Mouse (Mus musculus) midbrain, embryonic 16.5 days (tissue): ENCODE data around the gene Adal. TPM values are rescaled to one million over a fixed set of nuclear protein-coding genes. Genes with fewer than 3 reads are reported as not detected.
"Not testable (repeated sequence)": the region's sequence is repeated elsewhere in the genome, so short reads cannot be mapped to it uniquely, and the experiment has no call there.

Experiments used
- ATAC-seq: fragments of 200-750 bp; cut with Nextera tagmentation; 2 replicates; pipeline ENCODE4 v1.8.0; 2017; ENCODE audit warnings: moderate TSS enrichment
- H3K27ac ChIP-seq: fragments of 300-500 bp; sonication (generic); 2 replicates; pipeline ENCODE4 v1.5.1; 2014; ENCODE audit warnings: mild to moderate bottlenecking, low read length, mixed read lengths
- H3K27me3 ChIP-seq: fragments of 300-500 bp; sonication (generic); 2 replicates; pipeline ENCODE4 v1.6.1; 2014; ENCODE audit warnings: low read depth, low read length, mixed read lengths; ENCODE audit not compliant: control insufficient read depth, insufficient read depth
- H3K36me3 ChIP-seq: fragments of 300-500 bp; sonication (generic); 2 replicates; pipeline ENCODE4 v1.6.1; 2014; ENCODE audit warnings: mild to moderate bottlenecking, low read length, moderate library complexity, mixed read lengths; ENCODE audit not compliant: control insufficient read depth, insufficient read depth
- H3K4me1 ChIP-seq: fragments of 300-500 bp; sonication (generic); 2 replicates; pipeline ENCODE4 v1.6.1; 2014; ENCODE audit warnings: mild to moderate bottlenecking, low read length, mixed read lengths; ENCODE audit not compliant: control insufficient read depth, insufficient read depth
- H3K4me2 ChIP-seq: fragments of 300-500 bp; sonication (generic); 2 replicates; pipeline ENCODE4 v1.6.1; 2014; ENCODE audit warnings: mild to moderate bottlenecking, low read length, mixed read lengths
- H3K4me3 ChIP-seq: fragments of 300-500 bp; sonication (generic); 2 replicates; pipeline ENCODE4 v1.5.1; 2014; ENCODE audit warnings: low read depth, mild to moderate bottlenecking, low read length, moderate library complexity, mixed read lengths
- H3K9ac ChIP-seq: fragments of 300-500 bp; sonication (generic); 2 replicates; pipeline ENCODE4 v1.6.1; 2014; ENCODE audit warnings: low read depth, low read length, mixed read lengths
- H3K9me3 ChIP-seq: fragments of 300-500 bp; sonication (generic); replicated peaks from 2 replicates; pipeline ENCODE4 v1.6.1; 2014; ENCODE audit warnings: mild to moderate bottlenecking, low read length, mixed read lengths; ENCODE audit not compliant: control insufficient read depth, poor library complexity, severe bottlenecking
- WGBS: fragments of 180-500 bp; shearing (Covaris S2); extraction: QIAGEN DNeasy Blood & Tissue Kit; methylation state at CpG from one replicate; pipeline ENCODE4 v1.1.7; 2014; 5-methylcytosine and 5-hydroxymethylcytosine counted together
- polyA plus RNA-seq: library from polyadenylated mRNA; unstranded; fragments of >200 nt; fragmentation: Nextera tagmentation; extraction: Ambion mirVana; gene quantifications from 2 replicates; pipeline ENCODE4 v1.2.1, GENCODE M21; 2015

The Adal gene
- 24.3 and 30.3 TPM in 2 replicates for polyA plus RNA-seq

- Histone ChIP-seq H3K4me1 (peaks cover 28% of the 10 kb centered on the region), H3K9me3 (no peaks in the 10 kb centered on the region), H3K27ac (peak within 1 kb of the TSS; percentile 98), H3K9ac (peak within 1 kb of the TSS; percentile 97), H3K36me3 (peaks cover 2% of the 10 kb centered on the region; the same call in 1 of the 2 replicates), H3K27me3 (no peaks in the 10 kb centered on the region), H3K4me3 (peak within 1 kb of the TSS; percentile 83), H3K4me2 (peak within 1 kb of the TSS; percentile 92)
- ATAC-seq = peak; percentile 97
- under 1% methylated on average over 84 of the region's 87 CpGs for WGBS
Measured at GRCm38 (mm10) chr2:121140018-121140882, at the start of gene Adal, which contains the start of gene Lcmt2. Adal (plus strand) TSS chr2:121140428. Lcmt2 (minus strand) TSS chr2:121140653.

DNA sequence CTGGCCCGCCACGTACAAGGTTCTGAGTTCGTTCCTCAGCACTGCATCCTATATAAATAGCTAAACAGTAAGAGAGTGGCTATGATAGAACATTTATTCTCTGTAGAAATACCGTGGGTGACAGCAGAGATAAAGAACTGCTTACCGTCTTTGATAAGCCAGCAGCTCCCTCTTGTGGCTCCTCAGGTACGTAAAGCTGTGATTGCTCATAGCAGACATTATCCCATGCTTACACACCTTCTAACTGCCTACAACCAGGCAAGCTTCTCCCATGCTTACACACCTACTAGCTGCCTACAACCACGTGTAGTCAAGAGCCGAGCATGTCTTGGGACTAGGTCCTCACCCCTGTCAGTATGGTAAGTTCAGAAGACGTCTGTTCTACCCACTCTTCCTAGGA is 38.2 kb upstream of the Adal start:
- Histone ChIP-seq H3K27ac (no peak overlapping the region), H3K4me3 (no peak overlapping the region), H3K4me1 (no peaks in the 10 kb centered on the region), H3K9me3 (no peaks in the 10 kb centered on the region), H3K27me3 (no peaks in the 10 kb centered on the region), H3K36me3 (no peaks in the 10 kb centered on the region), H3K4me2 (no peak overlapping the region), H3K9ac (no peak overlapping the region)
- WGBS = 31% methylated on average over 9 of the region's 9 CpGs
- ATAC-seq = peak; percentile 48; the same call in 1 of the 2 replicates

GRCm38 (mm10) chr2:121105940-121106339 is 34.3 kb upstream of the Adal start:
- no peaks in the 10 kb centered on the region for H3K27me3 ChIP-seq
- ATAC-seq = no peak
- H3K9ac ChIP-seq = no peak overlapping the region
- no peaks in the 10 kb centered on the region for H3K4me1 ChIP-seq
- no peak overlapping the region for H3K4me2 ChIP-seq
- H3K27ac ChIP-seq = no peak overlapping the region
- no peaks in the 10 kb centered on the region for H3K9me3 ChIP-seq
- no peak overlapping the region for H3K4me3 ChIP-seq
- no peaks in the 10 kb centered on the region for H3K36me3 ChIP-seq

DNA sequence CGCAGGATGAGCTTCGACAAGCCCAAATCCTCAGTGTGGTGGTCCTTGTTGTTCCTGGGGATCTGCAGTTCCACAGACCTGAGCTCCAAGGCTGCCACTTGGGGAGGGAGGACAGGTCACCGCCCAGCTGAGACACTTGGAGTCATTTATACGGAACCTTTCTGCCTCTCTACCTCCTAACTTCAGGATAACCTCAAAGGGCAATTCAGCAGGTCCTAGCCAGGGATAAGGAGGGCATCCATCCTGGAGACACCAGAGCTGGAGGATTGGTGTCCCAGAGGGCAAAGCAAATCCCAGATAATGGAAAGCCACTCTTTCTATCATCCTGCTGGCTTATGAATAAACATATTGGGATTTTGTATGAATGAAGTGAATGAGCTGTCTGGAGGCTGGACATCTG is 30.5 kb upstream of the Adal start, which contains the start of gene Tgm7:
Gene Tgm7 (minus strand): TSS at position 101 of the 400 bp plus-strand sequence.
- Histone ChIP-seq H3K27me3 (no peaks in the 10 kb centered on the region), H3K9ac (no peak within 1 kb of the TSS), H3K4me1 (no peaks in the 10 kb centered on the region), H3K4me2 (no peak within 1 kb of the TSS), H3K4me3 (no peak within 1 kb of the TSS), H3K9me3 (no peaks in the 10 kb centered on the region), H3K27ac (no peak within 1 kb of the TSS), H3K36me3 (no peaks in the 10 kb centered on the region)
- no peak for ATAC-seq
- WGBS = 89% methylated on average over 4 of the region's 4 CpGs

- no peaks in the 10 kb centered on the region for H3K9me3 ChIP-seq
- no peaks in the 10 kb centered on the region for H3K36me3 ChIP-seq
- H3K4me2 ChIP-seq = no peak overlapping the region
- no peak overlapping the region for H3K9ac ChIP-seq
- ATAC-seq = no peak
- H3K4me1 ChIP-seq = no peaks in the 10 kb centered on the region
- no peak overlapping the region for H3K4me3 ChIP-seq
- no peaks in the 10 kb centered on the region for H3K27me3 ChIP-seq
- 95% methylated on average over 2 of the region's 2 CpGs for WGBS
- no peak overlapping the region for H3K27ac ChIP-seq
Measured at GRCm38 (mm10) chr2:121115418-121115817, 24.8 kb upstream of the Adal start.

GRCm38 (mm10) chr2:121119260-121119659 is 21.0 kb upstream of the Adal start:
- no peak overlapping the region for H3K4me3 ChIP-seq
- 90% methylated on average over 3 of the region's 3 CpGs for WGBS

GRCm38 (mm10) chr2:121126302-121126701 is 13.9 kb upstream of the Adal start:
- not testable (repeated sequence) for H3K27ac ChIP-seq, H3K9me3 ChIP-seq, ATAC-seq, H3K27me3 ChIP-seq, H3K4me3 ChIP-seq, H3K4me2 ChIP-seq, H3K4me1 ChIP-seq, H3K36me3 ChIP-seq, H3K9ac ChIP-seq
- 97% methylated on average over 5 of the region's 5 CpGs for WGBS

More at GRCm38 (mm10) chr2:121119260-121119659, 21.0 kb upstream of the Adal start:
- Histone ChIP-seq H3K4me1 (no peaks in the 10 kb centered on the region), H3K9me3 (no peaks in the 10 kb centered on the region), H3K9ac (no peak overlapping the region), H3K27me3 (no peaks in the 10 kb centered on the region), H3K27ac (no peak overlapping the region), H3K4me2 (no peak overlapping the region), H3K36me3 (no peaks in the 10 kb centered on the region)
- no peak for ATAC-seq

DNA sequence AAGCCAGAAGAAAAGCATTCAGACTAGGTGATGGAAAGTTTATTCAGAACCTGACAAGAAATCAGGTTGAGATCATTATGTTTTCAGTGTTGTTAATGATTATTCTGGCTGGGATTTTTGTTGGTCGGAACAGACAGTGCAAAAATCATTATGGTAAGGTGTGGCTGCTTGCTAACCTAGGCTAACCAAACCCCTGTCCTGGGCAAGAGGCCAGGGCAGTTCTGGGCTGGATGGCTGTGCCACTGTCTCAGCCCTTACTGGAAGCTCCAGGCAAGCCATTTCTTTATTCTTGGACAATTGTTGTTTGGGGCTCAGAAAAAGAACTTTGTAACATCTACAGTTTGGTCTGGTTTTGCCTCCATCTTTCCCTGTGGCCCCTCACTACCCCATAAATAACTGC is 12.7 kb upstream of the Adal start:
- no peaks in the 10 kb centered on the region for H3K4me1 ChIP-seq
- no peak overlapping the region for H3K4me3 ChIP-seq
- no peak for ATAC-seq
- WGBS = 96% methylated on average over 1 of the region's 1 CpGs
- no peaks in the 10 kb centered on the region for H3K9me3 ChIP-seq
- H3K9ac ChIP-seq = no peak overlapping the region
- H3K27me3 ChIP-seq = no peaks in the 10 kb centered on the region
- no peak overlapping the region for H3K4me2 ChIP-seq
- H3K36me3 ChIP-seq = no peaks in the 10 kb centered on the region
- no peak overlapping the region for H3K27ac ChIP-seq

- no peak overlapping the region for H3K27ac ChIP-seq
- H3K4me2 ChIP-seq = no peak overlapping the region
- no peak overlapping the region for H3K9ac ChIP-seq
- no peaks in the 10 kb centered on the region for H3K9me3 ChIP-seq
- ATAC-seq = no peak
- H3K4me3 ChIP-seq = no peak overlapping the region
- H3K36me3 ChIP-seq = no peaks in the 10 kb centered on the region
- WGBS = 71% methylated on average over 9 of the region's 9 CpGs
- no peaks in the 10 kb centered on the region for H3K4me1 ChIP-seq
- H3K27me3 ChIP-seq = no peaks in the 10 kb centered on the region
Measured at GRCm38 (mm10) chr2:121128865-121129620, 11.2 kb upstream of the Adal start.
